Mouse (Mus musculus): ENCODE measurements around the gene Taf4.

DNA sequence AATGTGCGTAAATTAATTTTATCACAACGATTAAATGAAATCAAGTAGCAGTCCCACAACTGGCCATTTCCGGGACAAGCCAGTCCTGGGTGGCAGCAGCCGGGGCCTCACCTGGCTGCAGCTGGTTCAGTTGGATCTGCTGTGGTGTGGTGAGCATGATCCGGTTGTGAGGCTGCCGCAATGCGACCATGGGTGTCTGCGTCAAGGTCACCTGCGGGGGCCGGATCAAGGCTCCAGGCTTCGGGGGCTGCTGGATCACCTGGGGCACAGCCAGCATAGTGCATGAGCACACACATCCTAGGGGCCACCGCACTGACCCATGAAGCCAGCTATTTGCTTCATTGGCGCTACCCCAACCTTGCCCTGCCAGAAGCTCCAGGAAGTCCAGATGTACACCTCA lies 47.3 kb downstream of the Taf4 start:
- TF ChIP-seq MYC (IDR thresholded peaks at IDR 0.05; ENCODE audit: low read depth, low read length) (no peak), GATA1 (IDR thresholded peaks at IDR 0.05; ENCODE audit: low read depth, low read length) (no peak), GABPA (IDR thresholded peaks at IDR 0.05; ENCODE audit: low read depth, low read length) (no peak), CTCF (IDR thresholded peaks at IDR 0.05 in 2 of 3, conservative IDR thresholded peaks at IDR 0.05 in 1 of 3; ENCODE audit: control insufficient read depth in 1 of 3, insufficient read depth in 1 of 3, low read depth in 2 of 3, low read length in 3 of 3, poor library complexity in 1 of 3, severe bottlenecking in 1 of 3) (no peak)
